Mouse (Mus musculus) adipose tissue, adult 10 weeks (tissue): ENCODE data around the gene Zfp382. TPM values are rescaled to one million over a fixed set of nuclear protein-coding genes. Genes with fewer than 3 reads are reported as not detected.

Source experiments
- polyA plus RNA-seq: library from polyadenylated mRNA; stranded (reverse); fragments of 350-450 nt; fragmentation: Illumina TruSeq; extraction: RNeasy Lipid Tissue Mini Kit (QIAGEN cat#74804); gene quantifications from one replicate; pipeline ENCODE4 v1.2.3, GENCODE M21; 2014; ENCODE audit warnings: low read depth, low replicate concordance

The Zfp382 gene
- 0.92 TPM for polyA plus RNA-seq

GRCm38 (mm10) chr7:30121308-30122187, at the start of gene Zfp382:
Zfp382 (plus strand) TSS chr7:30121942.

GRCm38 (mm10) chr7:30072146-30073028, 49.4 kb upstream of the Zfp382 start, which contains the start of gene Zfp82:
Zfp82 (minus strand) TSS chr7:30072900.

GRCm38 (mm10) chr7:30090092-30090969, 31.4 kb upstream of the Zfp382 start, which contains the start of the genes Gm26920 and Zfp566:
Gm26920 (minus strand) TSS chr7:30090410.
Zfp566 (minus strand) TSS chr7:30090527.

GRCm38 (mm10) chr7:30094646-30095429, 26.9 kb upstream of the Zfp382 start, which contains the start of gene Zfp260:
Zfp260 (plus strand) TSS chr7:30094777.

GRCm38 (mm10) chr7:30169583-30170282, 48.0 kb downstream of the Zfp382 start, which contains the start of gene Zfp146:
Zfp146 (minus strand) TSS chr7:30169750.

GRCm38 (mm10) chr7:30183879-30184289, 62.1 kb downstream of the Zfp382 start, which contains the start of gene Cox7a1:
Cox7a1 (plus strand) TSS chr7:30184144.

Other genes starting within 250 kb of the Zfp382 start
- 5.0 TPM for gene Zfp27, start 215.4 kb upstream of the Zfp382 start, polyA plus RNA-seq
- 5.9 TPM for gene Zfp383, start 213.7 kb upstream of the Zfp382 start, polyA plus RNA-seq
- gene Zfp74, start 167.9 kb upstream of the Zfp382 start, polyA plus RNA-seq = 7.3 TPM
- 4.4 TPM for gene Zfp568, start 138.0 kb upstream of the Zfp382 start, polyA plus RNA-seq
- gene Zfp14, start 70.6 kb upstream of the Zfp382 start, polyA plus RNA-seq = 4.8 TPM
- gene Zfp82, start 49.0 kb upstream of the Zfp382 start, polyA plus RNA-seq = 0.60 TPM
- 2.0 TPM for gene Gm26920, start 31.5 kb upstream of the Zfp382 start, polyA plus RNA-seq
- gene Zfp566, start 31.4 kb upstream of the Zfp382 start, polyA plus RNA-seq = 4.6 TPM
- 33.9 TPM for gene Zfp260, start 27.2 kb upstream of the Zfp382 start, polyA plus RNA-seq
- gene Zfp146, start 47.8 kb downstream of the Zfp382 start, polyA plus RNA-seq = 33.8 TPM
- gene Cox7a1, start 62.2 kb downstream of the Zfp382 start, polyA plus RNA-seq = 10.2 TPM
- 381 TPM for gene Capns1, start 76.9 kb downstream of the Zfp382 start, polyA plus RNA-seq
- 55.6 TPM for gene Polr2i, start 110.0 kb downstream of the Zfp382 start, polyA plus RNA-seq
- gene Tbcb, start 110.3 kb downstream of the Zfp382 start, polyA plus RNA-seq = 75.0 TPM
- gene Ovol3, start 113.8 kb downstream of the Zfp382 start, polyA plus RNA-seq = not detected
- 1.5 TPM for gene Thap8, start 158.2 kb downstream of the Zfp382 start, polyA plus RNA-seq
- 18.1 TPM for gene Wdr62, start 158.5 kb downstream of the Zfp382 start, polyA plus RNA-seq
- 12.2 TPM for gene Clip3, start 169.8 kb downstream of the Zfp382 start, polyA plus RNA-seq
- 44.2 TPM for gene Alkbh6, start 186.8 kb downstream of the Zfp382 start, polyA plus RNA-seq
- 5.0 TPM for gene Syne4, start 192.9 kb downstream of the Zfp382 start, polyA plus RNA-seq
- 1.2 TPM for gene E130208F15Rik, start 199.8 kb downstream of the Zfp382 start, polyA plus RNA-seq
- 9.0 TPM for gene Sdhaf1, start 202.0 kb downstream of the Zfp382 start, polyA plus RNA-seq
- gene Lrfn3, start 240.8 kb downstream of the Zfp382 start, polyA plus RNA-seq = 1.7 TPM